Mouse (Mus musculus): ENCODE results near the gene Zfp454. TPM values are rescaled to one million over a fixed set of nuclear protein-coding genes. Genes with fewer than 3 reads are reported as not detected.

The Zfp454 gene
- polyA plus RNA-seq, 1 experiment from 2014 or later, result 13.3 TPM

GRCm38 (mm10) chr11:50886933-50887293 is 538 bp downstream of the Zfp454 start:
- Histone ChIP-seq H3K4me3 (peak overlapping the region; percentile 54), H3K36me3 (peaks cover 36% of the 10 kb centered on the region), H3K4me2 (peak overlapping the region; percentile 74), H3K9ac (peak overlapping the region; percentile 81), H3K27me3 (no peaks in the 10 kb centered on the region), H3K27ac (peak overlapping the region; percentile 87), H3K9me3 (peaks cover 4% of the 10 kb centered on the region; the same call in 1 of the 2 replicates), H3K4me1 (peaks cover 9% of the 10 kb centered on the region)
- 10% methylated on average over 10 of the region's 10 CpGs for WGBS
- ATAC-seq (ENCODE audit: insufficient number of reproducible peaks, insufficient read depth, low FRiP score, low TSS enrichment, low read depth), result peak; percentile 22; the same call in 1 of the 2 replicates

- H3K4me3 ChIP-seq, result peak overlapping the region; percentile 54
- peak overlapping the region; percentile 81 for H3K9ac ChIP-seq
- peak overlapping the region; percentile 74 for H3K4me2 ChIP-seq
- no peak for ATAC-seq (ENCODE audit: insufficient number of reproducible peaks, insufficient read depth, low FRiP score, low TSS enrichment, low read depth)
- peaks cover 41% of the 10 kb centered on the region for H3K36me3 ChIP-seq
- no peaks in the 10 kb centered on the region for H3K27me3 ChIP-seq
- no peak overlapping the region for H3K27ac ChIP-seq
- H3K9me3 ChIP-seq, result 0 out of 2 replicates have a peak, but pooled peaks cover 4% of the 10 kb centered on the region
- H3K4me1 ChIP-seq, result peaks cover 9% of the 10 kb centered on the region
- WGBS, result 32% methylated on average over 8 of the region's 8 CpGs
These were observed 1.1 kb downstream of the Zfp454 start for GRCm38 (mm10) chr11:50886231-50886932.

- Histone ChIP-seq H3K4me3 (no peak overlapping the region), H3K27me3 (no peaks in the 10 kb centered on the region), H3K4me1 (peaks cover 9% of the 10 kb centered on the region), H3K36me3 (peaks cover 65% of the 10 kb centered on the region), H3K27ac (no peak overlapping the region), H3K4me2 (no peak overlapping the region), H3K9me3 (no peaks in the 10 kb centered on the region), H3K9ac (no peak overlapping the region)
- no peak for ATAC-seq (ENCODE audit: insufficient number of reproducible peaks, insufficient read depth, low FRiP score, low TSS enrichment, low read depth)
- 84% methylated on average over 3 of the region's 3 CpGs for WGBS
These were observed 3.7 kb downstream of the Zfp454 start for GRCm38 (mm10) chr11:50883756-50884155.

GRCm38 (mm10) chr11:50878641-50879040 is 8.8 kb downstream of the Zfp454 start:
- Histone ChIP-seq H3K4me1 (no peaks in the 10 kb centered on the region), H3K27me3 (no peaks in the 10 kb centered on the region), H3K4me3 (no peak overlapping the region), H3K27ac (no peak overlapping the region), H3K36me3 (peaks cover 96% of the 10 kb centered on the region), H3K4me2 (no peak overlapping the region), H3K9me3 (peaks cover 21% of the 10 kb centered on the region), H3K9ac (no peak overlapping the region)
- ATAC-seq (ENCODE audit: insufficient number of reproducible peaks, insufficient read depth, low FRiP score, low TSS enrichment, low read depth), result no peak
- 86% methylated on average over 3 of the region's 3 CpGs for WGBS

- Histone ChIP-seq H3K9ac (peak overlapping the region; percentile 61), H3K9me3 (peaks cover 7% of the 10 kb centered on the region; the same call in 1 of the 2 replicates), H3K27ac (no peak overlapping the region), H3K4me3 (peak overlapping the region; percentile 47), H3K36me3 (no peaks in the 10 kb centered on the region), H3K4me2 (peak overlapping the region; percentile 81), H3K27me3 (peaks cover 74% of the 10 kb centered on the region), H3K4me1 (peaks cover 18% of the 10 kb centered on the region)
- WGBS, result under 1% methylated on average over 65 of the region's 72 CpGs
- no peak for ATAC-seq (ENCODE audit: insufficient number of reproducible peaks, insufficient read depth, low FRiP score, low TSS enrichment, low read depth)
These were observed 36.4 kb downstream of the Zfp454 start for GRCm38 (mm10) chr11:50850989-50851601.

GRCm38 (mm10) chr11:50850177-50850735 is 37.2 kb downstream of the Zfp454 start, which contains the start of gene Grm6:
Gene Grm6 (plus strand): TSS chr11:50850685.
- Histone ChIP-seq H3K36me3 (no peaks in the 10 kb centered on the region), H3K4me1 (peaks cover 18% of the 10 kb centered on the region), H3K27me3 (peaks cover 74% of the 10 kb centered on the region), H3K4me2 (peak within 1 kb of the TSS; percentile 81), H3K9ac (peak within 1 kb of the TSS; percentile 61), H3K4me3 (peak within 1 kb of the TSS; percentile 47), H3K27ac (no peak within 1 kb of the TSS), H3K9me3 (peaks cover 7% of the 10 kb centered on the region; the same call in 1 of the 2 replicates)
- ATAC-seq (ENCODE audit: insufficient number of reproducible peaks, insufficient read depth, low FRiP score, low TSS enrichment, low read depth), result no peak
- WGBS, result 3% methylated on average over 11 of the region's 11 CpGs

- 6% methylated on average over 10 of the region's 10 CpGs for WGBS
These were observed 38.1 kb downstream of the Zfp454 start for GRCm38 (mm10) chr11:50849310-50849709.

GRCm38 (mm10) chr11:50848520-50849137 is 38.8 kb downstream of the Zfp454 start:
- H3K4me2 ChIP-seq, result no peak overlapping the region
- no peak overlapping the region for H3K27ac ChIP-seq
- no peaks in the 10 kb centered on the region for H3K36me3 ChIP-seq
- H3K4me3 ChIP-seq, result no peak overlapping the region
- peaks cover 18% of the 10 kb centered on the region for H3K4me1 ChIP-seq
- 34% methylated on average over 3 of the region's 3 CpGs for WGBS
- H3K9ac ChIP-seq, result no peak overlapping the region
- peaks cover 7% of the 10 kb centered on the region; the same call in 1 of the 2 replicates for H3K9me3 ChIP-seq
- H3K27me3 ChIP-seq, result peaks cover 72% of the 10 kb centered on the region
- ATAC-seq (ENCODE audit: insufficient number of reproducible peaks, insufficient read depth, low FRiP score, low TSS enrichment, low read depth), result no peak

More at GRCm38 (mm10) chr11:50849310-50849709, 38.1 kb downstream of the Zfp454 start:
- H3K9ac ChIP-seq, result no peak overlapping the region
- H3K4me2 ChIP-seq, result no peak overlapping the region
- peaks cover 7% of the 10 kb centered on the region; the same call in 1 of the 2 replicates for H3K9me3 ChIP-seq
- ATAC-seq (ENCODE audit: insufficient number of reproducible peaks, insufficient read depth, low FRiP score, low TSS enrichment, low read depth), result no peak
- H3K27me3 ChIP-seq, result peaks cover 74% of the 10 kb centered on the region
- H3K27ac ChIP-seq, result no peak overlapping the region
- H3K4me1 ChIP-seq, result peaks cover 18% of the 10 kb centered on the region
- H3K4me3 ChIP-seq, result no peak overlapping the region
- H3K36me3 ChIP-seq, result no peaks in the 10 kb centered on the region

- 76% methylated on average over 5 of the region's 5 CpGs for WGBS
- ATAC-seq (ENCODE audit: insufficient number of reproducible peaks, insufficient read depth, low FRiP score, low TSS enrichment, low read depth), result no peak
These were observed 40.4 kb downstream of the Zfp454 start for GRCm38 (mm10) chr11:50847047-50847446.

GRCm38 (mm10) chr11:50845951-50846350 is 41.5 kb downstream of the Zfp454 start:
- Histone ChIP-seq H3K9me3 (peaks cover 7% of the 10 kb centered on the region; the same call in 1 of the 2 replicates), H3K9ac (no peak overlapping the region), H3K4me3 (no peak overlapping the region), H3K36me3 (no peaks in the 10 kb centered on the region), H3K4me1 (peaks cover 15% of the 10 kb centered on the region), H3K27me3 (peaks cover 45% of the 10 kb centered on the region), H3K27ac (no peak overlapping the region), H3K4me2 (no peak overlapping the region)
- WGBS, result 91% methylated on average over 3 of the region's 3 CpGs
- no peak for ATAC-seq (ENCODE audit: insufficient number of reproducible peaks, insufficient read depth, low FRiP score, low TSS enrichment, low read depth)

More at GRCm38 (mm10) chr11:50847047-50847446, 40.4 kb downstream of the Zfp454 start:
- Histone ChIP-seq H3K4me1 (peaks cover 18% of the 10 kb centered on the region), H3K9ac (no peak overlapping the region), H3K27ac (no peak overlapping the region), H3K9me3 (peaks cover 7% of the 10 kb centered on the region; the same call in 1 of the 2 replicates), H3K36me3 (no peaks in the 10 kb centered on the region), H3K27me3 (peaks cover 56% of the 10 kb centered on the region), H3K4me2 (no peak overlapping the region), H3K4me3 (no peak overlapping the region)

- peak; percentile 93 for ATAC-seq (ENCODE audit: insufficient number of reproducible peaks, insufficient read depth, low FRiP score, low TSS enrichment, low read depth)
- peaks cover 15% of the 10 kb centered on the region for H3K4me1 ChIP-seq
- H3K27me3 ChIP-seq, result peaks cover 5% of the 10 kb centered on the region
- no peaks in the 10 kb centered on the region for H3K9me3 ChIP-seq
- peak within 1 kb of the TSS; percentile 59 for H3K4me2 ChIP-seq
- no peaks in the 10 kb centered on the region; the same call in 1 of the 2 replicates for H3K36me3 ChIP-seq
- H3K9ac ChIP-seq, result peak within 1 kb of the TSS; percentile 69
- WGBS, result 19% methylated on average over 22 of the region's 22 CpGs
- H3K4me3 ChIP-seq, result peak within 1 kb of the TSS; percentile 41
- peak within 1 kb of the TSS; percentile 91 for H3K27ac ChIP-seq
These were observed 46.3 kb downstream of the Zfp454 start, which contains the start of gene Zfp879 for GRCm38 (mm10) chr11:50841023-50841735. Gene Zfp879 (minus strand): TSS chr11:50841552.
